Mouse (Mus musculus): ENCODE measurements around the gene Olfr599.

DNA sequence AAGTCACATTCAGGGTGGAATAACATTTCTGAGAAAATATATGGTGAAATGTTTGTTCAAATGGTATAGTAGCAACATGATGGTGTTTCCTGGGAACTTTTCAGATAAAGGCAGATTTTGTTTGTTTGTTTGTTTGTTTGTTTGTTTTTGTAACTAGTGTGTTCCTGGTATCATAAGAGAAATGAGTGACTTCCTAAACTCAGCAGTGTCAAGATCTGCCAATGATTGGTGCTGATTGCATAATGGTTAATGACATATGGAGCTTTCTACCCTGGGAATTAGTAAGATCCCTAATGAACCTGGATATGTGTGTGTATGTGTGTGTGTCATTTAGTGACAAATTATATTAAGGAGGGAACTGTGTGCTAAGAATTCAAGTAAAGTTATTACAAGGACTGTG lies 12.4 kb upstream of the Olfr599 start, which contains the start of gene Olfr598:
- no peak for TF ChIP-seq CTCF (IDR thresholded peaks at IDR 0.05; ENCODE audit: low read depth, low read length)
- TF ChIP-seq POLR2A (IDR thresholded peaks at IDR 0.05; ENCODE audit: borderline replicate concordance, low read depth, low read length) = no peak
